Mouse (Mus musculus) lung, adult 10 weeks (tissue): ENCODE data around the gene Rasa4. TPM values are rescaled to one million over a fixed set of nuclear protein-coding genes. Genes with fewer than 3 reads are reported as not detected.

Experiments
- polyA plus RNA-seq: library from polyadenylated mRNA; stranded (reverse); fragments of 350-450 nt; fragmentation: Illumina TruSeq; extraction: RNeasy Lipid Tissue Mini Kit (QIAGEN cat#74804); gene quantifications from one replicate; pipeline ENCODE4 v1.2.3, GENCODE M21; 2014; ENCODE audit warnings: low read depth, low replicate concordance; ENCODE audit not compliant: insufficient read depth

Rasa4 gene
- polyA plus RNA-seq, result 7.2 TPM

DNA sequence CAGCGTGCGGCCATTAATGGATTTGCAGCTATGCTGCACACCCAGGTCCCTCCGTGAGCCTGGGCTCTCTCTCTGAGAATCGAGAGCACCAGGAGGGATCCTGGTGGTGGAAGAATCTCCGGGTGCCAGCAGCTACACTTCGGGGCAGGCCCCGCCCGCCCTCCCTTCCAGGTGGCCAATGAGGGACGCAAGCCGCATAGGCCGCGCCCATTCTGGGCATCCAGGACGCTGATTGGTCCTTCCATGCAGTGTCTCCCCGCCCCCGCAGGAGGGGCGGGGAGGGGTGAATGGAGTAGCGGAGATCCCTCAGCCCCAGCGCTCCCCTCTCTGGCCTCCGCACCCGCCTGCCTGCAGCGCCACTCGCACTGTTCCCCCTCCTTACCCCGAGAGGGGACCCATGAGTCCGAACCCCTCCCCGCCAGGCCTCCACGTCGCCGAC, at the start of gene Rasa4:
Rasa4 (plus strand) TSS at position 248 of the 439 bp plus-strand sequence.

DNA sequence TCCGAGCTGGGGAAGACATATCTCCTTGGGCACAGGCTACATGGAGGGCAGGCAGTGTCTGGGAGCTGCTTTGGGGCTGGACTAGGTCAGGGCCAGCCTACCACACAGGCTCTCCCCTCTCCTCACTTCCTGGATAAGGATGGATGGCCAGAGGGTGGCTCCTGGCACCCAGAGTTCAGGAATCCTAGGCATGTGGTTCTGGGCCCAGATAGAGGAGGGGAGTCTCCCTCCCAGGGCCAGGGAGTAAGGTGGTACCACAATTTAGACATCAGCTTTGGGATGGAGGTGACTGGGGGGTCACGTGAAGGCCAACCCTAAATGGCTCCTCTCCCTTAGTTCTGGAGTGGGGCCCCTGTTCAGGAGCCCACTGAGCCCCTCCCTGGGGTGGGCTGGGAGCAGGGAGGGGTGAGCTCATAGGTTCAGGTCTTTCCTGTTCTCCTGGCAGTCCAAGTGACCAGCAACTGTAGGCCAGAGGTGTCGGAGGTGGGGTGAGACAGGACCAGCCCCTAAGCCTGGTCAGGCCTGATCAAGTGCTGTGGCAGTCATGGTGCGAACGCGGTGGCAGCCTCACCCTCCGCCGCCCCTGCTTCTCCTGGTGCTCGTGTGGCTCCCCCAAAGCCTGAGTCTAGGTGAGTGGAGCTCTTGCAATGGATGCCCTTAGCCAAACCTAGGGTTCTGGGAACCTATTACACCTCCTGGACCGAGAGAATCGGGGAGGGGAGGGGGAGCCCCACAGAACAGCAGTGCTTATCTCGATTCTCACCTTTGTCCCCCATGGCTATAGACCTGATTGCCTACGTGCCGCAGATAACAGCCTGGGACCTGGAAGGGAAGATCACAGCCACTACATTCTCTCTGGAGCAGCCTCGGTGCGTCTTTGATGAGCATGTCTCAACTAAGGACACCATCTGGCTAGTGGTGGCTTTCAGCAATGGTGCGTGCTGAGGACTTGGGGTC, 45.2 kb upstream of the Rasa4 start, which contains the start of gene Upk3b:
Upk3b (plus strand) TSS at position 239 of the 957 bp plus-strand sequence.

DNA sequence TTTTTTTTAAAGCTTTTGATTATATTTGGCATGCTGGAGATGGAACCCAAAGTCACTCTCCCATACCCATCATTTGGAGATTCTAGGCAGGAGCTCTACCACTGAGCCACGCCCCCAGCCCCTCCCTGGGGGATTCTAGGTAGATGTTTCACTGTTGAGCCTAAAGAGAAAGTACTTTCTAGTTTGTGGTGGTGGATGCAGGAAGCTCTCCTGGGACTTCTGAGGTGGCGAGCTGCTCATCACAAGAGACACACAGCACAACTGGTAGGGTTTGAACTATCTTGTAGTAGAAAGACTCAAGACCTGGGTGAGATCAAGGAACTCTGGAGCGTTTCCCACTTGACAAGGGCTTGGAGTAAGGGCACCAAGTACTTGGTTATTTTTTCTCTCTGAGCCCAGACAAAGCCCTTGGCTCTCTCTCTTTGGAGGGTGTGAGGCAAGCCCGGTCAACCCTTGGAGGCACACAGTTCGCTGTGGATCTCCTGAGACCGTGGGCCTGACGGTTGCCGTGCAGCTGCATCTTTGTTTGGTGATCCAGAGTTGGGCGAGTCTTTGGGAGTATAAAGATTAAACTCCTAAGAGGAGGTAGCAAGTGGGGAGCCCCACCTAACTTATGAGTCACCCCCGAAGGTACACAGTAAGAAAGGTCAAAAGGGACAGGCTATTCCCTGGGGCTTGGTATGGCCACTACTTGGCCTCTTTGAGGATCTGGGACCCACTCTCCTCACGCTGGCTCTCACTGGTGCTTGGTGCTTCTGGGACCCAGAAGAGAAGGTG, 29.2 kb upstream of the Rasa4 start, which contains the start of gene Upk3bl:
Upk3bl (plus strand) TSS at position 192 of the 777 bp plus-strand sequence.

DNA sequence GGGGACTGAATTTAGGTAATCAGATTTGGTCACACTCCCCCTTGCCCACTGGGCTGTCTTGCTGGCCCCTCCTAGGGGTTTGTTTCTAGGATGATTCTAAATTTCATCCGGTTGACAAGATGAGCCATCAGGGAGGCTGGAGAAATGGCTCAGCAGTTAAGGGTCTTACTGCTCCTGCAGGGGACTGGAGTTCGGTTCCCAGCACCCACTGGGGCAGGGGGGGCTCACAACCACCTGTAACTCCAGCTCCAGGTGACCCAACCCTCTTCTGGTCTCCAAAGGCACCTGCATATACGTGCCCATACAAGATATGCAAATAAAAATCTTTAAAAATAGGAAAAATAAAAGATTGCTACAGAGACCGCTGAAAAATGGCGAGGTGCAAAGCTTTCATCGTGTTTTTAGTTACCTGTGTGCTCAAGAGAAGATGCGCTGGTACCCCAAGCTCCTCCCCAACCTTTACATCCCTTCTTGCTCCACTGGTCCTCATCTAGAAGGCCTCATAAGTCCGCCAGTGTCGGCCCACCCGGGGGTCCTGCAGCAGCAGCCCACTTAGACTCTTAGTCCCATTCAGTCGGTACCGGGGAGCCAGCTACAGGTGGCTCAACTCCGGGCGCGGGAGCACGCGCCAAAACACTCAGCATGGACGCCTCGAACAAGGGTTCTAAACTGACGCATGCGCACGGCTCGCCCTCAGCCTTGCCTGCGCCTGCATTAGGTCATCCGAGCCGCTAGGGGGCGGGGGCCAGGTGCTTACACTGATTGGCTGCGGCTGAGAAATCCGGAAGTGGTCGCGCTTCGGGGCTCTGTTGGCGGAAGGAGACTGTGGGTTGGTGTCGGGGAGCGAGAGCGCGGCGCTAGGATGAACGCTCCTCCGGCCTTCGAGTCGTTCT, 32.4 kb downstream of the Rasa4 start, which contains the start of gene Polr2j:
Polr2j (plus strand) TSS at position 741 of the 893 bp plus-strand sequence.

DNA sequence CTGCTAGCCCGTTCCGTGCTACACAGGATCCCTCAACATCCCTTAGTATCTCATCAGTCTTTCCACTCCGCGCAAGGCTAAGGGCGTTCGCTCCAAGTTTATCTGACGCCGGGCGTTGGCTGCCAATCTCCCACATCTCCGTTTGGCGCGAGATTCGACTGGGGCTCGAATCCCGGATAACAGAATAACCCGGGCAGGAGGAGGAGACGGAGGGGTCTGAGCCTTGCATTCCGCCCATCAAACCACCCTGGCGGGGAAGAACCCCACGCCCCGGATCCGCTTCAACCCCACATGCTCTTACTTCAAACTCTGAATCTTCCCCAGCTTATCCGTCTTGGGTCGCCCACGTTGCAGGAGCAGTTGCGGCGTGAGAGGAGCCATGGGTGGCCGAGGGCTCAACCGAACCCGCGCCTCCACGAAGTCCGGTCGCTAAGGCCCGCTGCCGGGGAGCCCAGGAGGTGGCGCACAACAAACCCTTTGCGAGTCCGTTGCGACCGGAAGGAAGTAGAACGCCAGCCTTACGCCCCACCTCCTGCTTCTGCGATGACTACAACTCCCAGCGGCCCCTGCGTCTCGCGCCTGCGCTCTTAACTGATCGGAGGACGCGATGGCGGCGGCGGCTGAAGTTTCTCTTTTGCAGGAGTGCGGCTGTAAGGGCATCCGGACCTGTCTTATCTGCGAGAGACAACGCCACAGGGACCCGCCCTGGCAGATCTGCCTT, 52.0 kb downstream of the Rasa4 start, which contains the start of the genes Lrwd1 and Alkbh4:
Lrwd1 (minus strand) TSS at position 504 of the 721 bp plus-strand sequence.
Alkbh4 (plus strand) TSS at position 576 of the 721 bp plus-strand sequence.

Other genes starting within 250 kb of the Rasa4 start
- gene Hspb1, start 196.0 kb upstream of the Rasa4 start, polyA plus RNA-seq, result 179 TPM
- gene Ywhag, start 149.3 kb upstream of the Rasa4 start, polyA plus RNA-seq, result 53.1 TPM
- 1.0 TPM for gene Ssc4d, start 109.4 kb upstream of the Rasa4 start, polyA plus RNA-seq
- not detected for gene Zp3, start 103.8 kb upstream of the Rasa4 start, polyA plus RNA-seq
- 9.9 TPM for gene Dtx2, start 89.1 kb upstream of the Rasa4 start, polyA plus RNA-seq
- 31.1 TPM for gene Upk3b, start 45.4 kb upstream of the Rasa4 start, polyA plus RNA-seq
- gene Upk3bl, start 29.4 kb upstream of the Rasa4 start, polyA plus RNA-seq, result not detected
- 83.0 TPM for gene Polr2j, start 32.7 kb downstream of the Rasa4 start, polyA plus RNA-seq
- gene Lrwd1, start 52.2 kb downstream of the Rasa4 start, polyA plus RNA-seq, result 11.3 TPM
- 7.6 TPM for gene Alkbh4, start 52.2 kb downstream of the Rasa4 start, polyA plus RNA-seq
- gene Orai2, start 86.8 kb downstream of the Rasa4 start, polyA plus RNA-seq, result 7.5 TPM
- 27.5 TPM for gene Prkrip1, start 115.0 kb downstream of the Rasa4 start, polyA plus RNA-seq
- 2.1 TPM for gene Sh2b2, start 162.6 kb downstream of the Rasa4 start, polyA plus RNA-seq